Mouse (Mus musculus) CD8-positive naive resting alpha-beta T cell, adult 2 months (primary cell): ENCODE data around the gene Khsrp.

Source experiments
- DNase-seq, 2 experiments: peaks; one replicate each; pipeline ENCODE4 v3.0.0; 2022; ENCODE audit warnings: low read depth in 2 of 2, low spot score in 2 of 2

Khsrp gene

GRCm38 (mm10) chr17:56988921-56989430 is 42.3 kb downstream of the Khsrp start:
- no peak for DNase-seq

GRCm38 (mm10) chr17:56988441-56988840 is 42.9 kb downstream of the Khsrp start:
- DNase-seq, result no peak

GRCm38 (mm10) chr17:56986105-56986805 is 45.1 kb downstream of the Khsrp start:
- DNase-seq, result no peak

- no peak for DNase-seq
These were observed 45.7 kb downstream of the Khsrp start for GRCm38 (mm10) chr17:56985656-56986055.

GRCm38 (mm10) chr17:56984886-56985285 is 46.4 kb downstream of the Khsrp start:
- no peak for DNase-seq

GRCm38 (mm10) chr17:56982013-56982412 is 49.3 kb downstream of the Khsrp start, which contains the start of gene Acer1:
Gene Acer1, minus strand, starts transcription at chr17:56982126.
- DNase-seq, result no peak

- DNase-seq, result no peak
These were observed 50.3 kb downstream of the Khsrp start for GRCm38 (mm10) chr17:56981049-56981448.

- DNase-seq, result no peak
These were observed 51.8 kb downstream of the Khsrp start for GRCm38 (mm10) chr17:56979524-56979923.

GRCm38 (mm10) chr17:56976531-56977390 is 54.6 kb downstream of the Khsrp start:
- DNase-seq, result no peak

- no peak for DNase-seq
These were observed 55.9 kb downstream of the Khsrp start for GRCm38 (mm10) chr17:56975391-56975790.

- no peak for DNase-seq
These were observed 56.5 kb downstream of the Khsrp start for GRCm38 (mm10) chr17:56974708-56975240.

- no peak for DNase-seq
These were observed 57.2 kb downstream of the Khsrp start for GRCm38 (mm10) chr17:56973956-56974707.
